Mouse (Mus musculus): ENCODE measurements around the gene Ano8.
"Not testable (repeated sequence)": the region's sequence is repeated elsewhere in the genome, so short reads cannot be mapped to it uniquely, and the experiment has no call there.

The Ano8 gene

GRCm38 (mm10) chr8:71485142-71486135 is at the start of gene Ano8:
Gene Ano8, minus strand, starts transcription at chr8:71485963.
- peak; percentile 75 to 76 for DNase-seq (ENCODE audit: low spot score in 2 of 2)

- no peak for DNase-seq (ENCODE audit: low spot score in 2 of 2)
These were observed 48.6 kb upstream of the Ano8 start for GRCm38 (mm10) chr8:71534263-71534810.

GRCm38 (mm10) chr8:71530735-71531467 is 45.1 kb upstream of the Ano8 start:
- DNase-seq (ENCODE audit: low spot score in 2 of 2) = not testable (repeated sequence)

GRCm38 (mm10) chr8:71528362-71529073 is 42.8 kb upstream of the Ano8 start:
- DNase-seq (ENCODE audit: low spot score in 2 of 2) = no peak

GRCm38 (mm10) chr8:71527162-71527870 is 41.6 kb upstream of the Ano8 start:
- DNase-seq (ENCODE audit: low spot score in 2 of 2) = no peak

GRCm38 (mm10) chr8:71526272-71526671 is 40.5 kb upstream of the Ano8 start:
- no peak for DNase-seq (ENCODE audit: low spot score in 2 of 2)

- no peak for DNase-seq (ENCODE audit: low spot score in 2 of 2)
These were observed 39.7 kb upstream of the Ano8 start, which contains the start of gene Ccdc194 for GRCm38 (mm10) chr8:71525226-71526050. Gene Ccdc194, minus strand, starts transcription at chr8:71525711.

GRCm38 (mm10) chr8:71521634-71522033 is 35.9 kb upstream of the Ano8 start:
- peak; percentile 90 to 95 for DNase-seq (ENCODE audit: low spot score in 2 of 2)

- not testable (repeated sequence) for DNase-seq (ENCODE audit: low spot score in 2 of 2)
These were observed 33.5 kb upstream of the Ano8 start for GRCm38 (mm10) chr8:71519037-71519825.

- no peak for DNase-seq (ENCODE audit: low spot score in 2 of 2)
These were observed 31.0 kb upstream of the Ano8 start for GRCm38 (mm10) chr8:71516786-71517185.

- DNase-seq (ENCODE audit: low spot score in 2 of 2) = no peak
These were observed 29.3 kb upstream of the Ano8 start for GRCm38 (mm10) chr8:71515043-71515442.

GRCm38 (mm10) chr8:71513018-71513754 is 27.4 kb upstream of the Ano8 start:
- DNase-seq (ENCODE audit: low spot score in 2 of 2) = no peak

- DNase-seq (ENCODE audit: low spot score in 2 of 2) = no peak
These were observed 25.9 kb upstream of the Ano8 start, which contains the start of gene Plvap for GRCm38 (mm10) chr8:71511644-71512043. Gene Plvap, minus strand, starts transcription at chr8:71511752.

GRCm38 (mm10) chr8:71509316-71509715 is 23.6 kb upstream of the Ano8 start:
- no peak for DNase-seq (ENCODE audit: low spot score in 2 of 2)

GRCm38 (mm10) chr8:71507589-71508104 is 21.9 kb upstream of the Ano8 start:
- peak; percentile 42 to 57 for DNase-seq (ENCODE audit: low spot score in 2 of 2)

- DNase-seq (ENCODE audit: low spot score in 2 of 2) = no peak
These were observed 20.2 kb upstream of the Ano8 start for GRCm38 (mm10) chr8:71505979-71506378.

- DNase-seq (ENCODE audit: low spot score in 2 of 2) = no peak
These were observed 19.6 kb upstream of the Ano8 start for GRCm38 (mm10) chr8:71505326-71505725.

GRCm38 (mm10) chr8:71504349-71504748 is 18.6 kb upstream of the Ano8 start:
- DNase-seq (ENCODE audit: low spot score in 2 of 2) = no peak

All from urinary bladder, adult 18-20 months (tissue).